Mouse (Mus musculus) T-helper 17 cell (primary cell): ENCODE results near the gene Phldb3.
"Not testable (repeated sequence)": the region's sequence is repeated elsewhere in the genome, so short reads cannot be mapped to it uniquely, and the experiment has no call there.

ENCODE experiments used
- in situ Hi-C, 2 experiments: fragments of 300-600 bp; cut with MboI, MseI; formaldehyde crosslinking; loops; 1 replicate in 1 of 2; 2 replicates in 1 of 2; pipeline ENCODE4 v1.15.1; 2025; ENCODE audit warnings: high pct_unique_total_duplicates in 2 of 2

The Phldb3 gene

GRCm38 (mm10) chr7:24594309-24594803 is 16.2 kb upstream of the Phldb3 start:
- in situ Hi-C loops = no loop called here

DNA sequence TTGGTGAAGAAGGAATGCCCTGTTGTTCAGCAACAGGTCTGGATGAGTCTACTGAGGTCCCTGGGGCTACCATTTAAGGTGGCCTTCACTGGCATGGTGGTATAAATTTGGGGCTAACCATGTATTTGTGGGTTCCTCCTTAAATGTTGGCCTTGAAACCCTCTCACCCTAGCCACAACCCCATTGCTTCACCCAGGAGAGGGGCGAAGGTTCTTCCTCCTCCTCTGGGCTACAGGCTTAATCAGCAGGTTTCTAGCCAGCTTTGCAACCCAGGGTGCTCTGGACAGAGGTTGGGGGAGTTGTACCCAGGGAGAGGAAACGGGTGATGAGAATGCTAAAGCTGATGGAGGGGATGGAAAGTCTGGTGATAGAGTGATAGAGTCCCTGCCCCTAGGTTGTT is 15.1 kb upstream of the Phldb3 start:
- in situ Hi-C loops = no loop called here

DNA sequence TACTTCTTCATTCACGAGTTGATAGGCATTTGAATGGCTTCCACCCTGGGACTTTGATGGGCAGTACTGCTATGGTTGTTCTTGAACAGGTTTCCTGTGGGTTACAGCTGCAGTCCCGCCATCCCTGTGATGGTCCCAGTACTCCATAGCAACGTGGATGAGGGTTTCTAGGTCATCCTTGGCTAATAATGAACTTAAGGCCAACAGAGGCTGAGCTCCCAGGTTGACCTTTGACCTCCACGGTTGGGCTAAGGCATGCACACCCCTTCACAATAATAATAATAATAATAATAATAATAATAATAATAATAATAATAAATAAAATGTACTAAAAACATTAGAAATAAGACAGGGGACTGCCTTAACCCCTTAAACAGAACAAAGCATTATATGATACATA is 12.4 kb upstream of the Phldb3 start:
- in situ Hi-C loops = no loop called here

- in situ Hi-C loops = no loop called here
These were observed 11.1 kb upstream of the Phldb3 start for GRCm38 (mm10) chr7:24599211-24600067.

DNA sequence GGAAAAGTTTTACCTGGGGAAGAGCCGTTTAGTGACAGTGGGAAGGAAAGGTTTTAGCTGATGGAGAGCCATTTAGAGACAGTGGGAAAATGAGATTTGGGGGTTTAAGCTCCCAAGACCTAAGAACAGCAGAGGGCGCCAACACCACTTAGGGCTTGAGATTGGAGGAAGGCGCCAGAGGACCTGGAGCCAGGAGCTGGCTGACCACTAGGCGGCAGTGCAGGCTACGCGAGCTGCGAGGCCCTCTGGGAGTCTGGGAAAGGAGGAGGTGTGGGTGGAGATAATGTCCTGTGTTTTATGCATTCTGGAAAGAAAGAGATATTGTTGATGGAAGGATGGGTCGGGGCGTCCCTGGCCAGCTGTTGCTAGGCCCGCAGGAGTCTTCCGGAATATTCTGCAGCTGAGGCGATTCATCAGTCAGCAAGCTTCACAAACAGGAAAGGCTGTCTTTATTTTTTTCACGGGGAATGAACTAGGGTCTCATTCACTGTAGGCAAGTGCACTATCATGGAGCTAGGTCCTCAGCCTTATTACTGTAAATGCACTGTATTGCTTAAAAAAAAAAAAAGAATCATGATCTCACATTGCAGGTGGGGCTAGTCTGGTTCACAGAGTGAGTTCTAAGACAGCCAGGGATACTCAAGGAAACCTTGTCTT is 9.5 kb upstream of the Phldb3 start:
- in situ Hi-C loops = no loop called here

- in situ Hi-C loops = no loop called here
These were observed 5.0 kb upstream of the Phldb3 start for GRCm38 (mm10) chr7:24605561-24605960.

DNA sequence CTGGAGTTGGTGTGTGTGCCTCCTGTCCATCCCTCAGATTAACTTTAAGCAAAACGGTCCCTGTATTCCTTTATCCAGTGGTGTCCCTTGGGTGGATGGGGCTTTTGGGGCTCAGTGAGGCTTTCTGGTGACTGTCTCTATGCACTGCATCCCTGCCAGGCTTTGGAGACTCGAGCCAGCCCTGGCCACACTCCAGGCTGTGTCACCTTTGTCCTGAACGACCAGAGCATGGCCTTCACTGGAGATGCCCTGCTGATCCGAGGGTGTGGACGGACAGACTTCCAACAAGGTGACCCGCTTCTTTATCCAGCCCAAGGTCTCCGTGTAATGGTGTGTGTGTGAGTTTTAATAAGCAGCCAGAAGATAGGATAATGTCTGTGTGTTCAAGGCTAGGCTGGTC is 4.5 kb upstream of the Phldb3 start:
- in situ Hi-C loops = no loop called here

DNA sequence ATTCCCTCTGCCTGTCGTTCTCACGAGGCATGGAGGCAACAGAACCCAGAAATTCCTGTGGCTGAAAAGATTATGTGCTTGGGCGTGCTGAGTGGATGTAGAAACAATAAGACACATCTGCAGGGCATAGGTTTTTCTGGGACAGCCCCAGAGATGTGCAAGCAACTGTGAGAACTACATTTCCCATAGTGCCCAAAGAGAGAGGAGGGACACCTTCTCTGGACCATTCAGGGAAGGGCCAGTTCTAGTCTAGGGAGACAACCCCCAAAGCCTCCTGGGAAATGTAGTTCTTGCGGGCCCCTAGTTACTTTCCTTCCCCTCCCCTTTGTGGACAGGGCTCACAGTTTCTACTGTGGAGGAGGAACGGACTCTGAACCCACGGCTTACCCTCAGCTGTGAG is 2.5 kb upstream of the Phldb3 start:
- in situ Hi-C loops = no loop called here

GRCm38 (mm10) chr7:24608561-24608960 is 2.0 kb upstream of the Phldb3 start:
- in situ Hi-C loops = no loop called here

DNA sequence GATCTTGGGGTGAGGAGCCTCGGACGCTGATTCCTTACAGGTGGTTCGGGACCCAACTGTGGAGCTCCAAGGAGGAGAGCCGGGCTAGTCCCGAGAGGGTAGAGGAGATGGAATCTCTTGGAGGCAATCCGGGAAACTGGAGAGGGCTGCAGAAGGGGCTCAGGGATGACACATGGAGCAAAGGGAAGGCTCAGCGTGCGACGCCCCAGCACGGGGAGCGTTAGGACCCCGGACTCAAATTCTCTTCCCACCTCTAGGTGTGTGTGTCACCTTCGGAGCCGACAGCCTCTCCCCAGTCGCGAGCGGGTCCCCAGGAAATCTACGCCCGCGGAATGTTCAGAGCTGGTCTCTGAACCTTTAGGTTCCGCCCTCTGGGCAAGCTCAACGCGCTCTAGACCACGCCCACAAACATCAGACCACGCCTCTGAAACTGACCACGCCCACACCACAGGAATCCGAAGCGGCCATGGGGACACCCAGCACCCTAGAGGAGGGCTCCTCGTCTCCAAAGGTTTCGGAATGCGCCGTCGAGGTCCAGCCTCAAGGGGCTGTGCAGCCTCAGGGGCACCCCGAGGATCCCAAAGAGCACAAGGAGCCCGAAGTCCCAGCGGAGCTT is 424 bp downstream of the Phldb3 start:
- in situ Hi-C loops = loop anchor here (5.0 kb wide), 1 partner anchor 46 kb away; no protein-coding TSS in a partner anchor

GRCm38 (mm10) chr7:24611709-24612108 is 1.1 kb downstream of the Phldb3 start:
- in situ Hi-C loops = loop anchor here (5.0 kb wide), 1 partner anchor 46 kb away; no protein-coding TSS in a partner anchor

DNA sequence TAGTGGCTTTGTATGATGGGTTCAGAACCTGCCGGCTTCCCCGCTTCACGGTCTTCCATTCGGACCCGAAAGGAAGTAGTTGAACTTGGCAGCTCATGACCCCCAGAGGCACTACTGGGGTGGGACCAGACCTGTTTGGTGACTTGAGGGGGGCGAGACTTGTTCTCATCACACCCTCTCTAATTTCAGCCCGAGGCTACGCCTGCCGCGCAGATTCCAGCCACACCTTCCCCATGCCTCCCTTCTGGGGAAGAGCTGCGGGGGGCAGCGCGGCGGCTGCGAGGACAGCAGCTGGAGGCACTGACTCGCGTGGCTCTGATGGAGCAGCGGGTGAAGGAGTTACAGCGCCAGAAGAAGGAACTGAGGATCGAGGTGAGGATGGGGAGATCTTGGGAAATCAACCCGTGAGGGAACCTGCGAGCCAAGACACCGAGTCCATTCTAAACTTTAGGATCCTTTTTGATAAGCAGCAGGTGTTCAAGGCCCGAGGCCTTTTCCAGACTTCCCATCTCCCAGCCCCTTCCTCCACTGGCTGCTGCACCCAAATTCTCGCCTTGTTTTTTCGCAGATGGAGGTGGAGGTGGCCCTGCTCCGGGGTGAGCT is 1.8 kb downstream of the Phldb3 start:
- in situ Hi-C loops = loop anchor here (5.0 kb wide), 1 partner anchor 45 kb away; no protein-coding TSS in a partner anchor

- in situ Hi-C loops = loop anchor here (5.0 kb wide), 1 partner anchor 42 kb away; no protein-coding TSS in a partner anchor
These were observed 4.3 kb downstream of the Phldb3 start for GRCm38 (mm10) chr7:24614816-24615215.

DNA sequence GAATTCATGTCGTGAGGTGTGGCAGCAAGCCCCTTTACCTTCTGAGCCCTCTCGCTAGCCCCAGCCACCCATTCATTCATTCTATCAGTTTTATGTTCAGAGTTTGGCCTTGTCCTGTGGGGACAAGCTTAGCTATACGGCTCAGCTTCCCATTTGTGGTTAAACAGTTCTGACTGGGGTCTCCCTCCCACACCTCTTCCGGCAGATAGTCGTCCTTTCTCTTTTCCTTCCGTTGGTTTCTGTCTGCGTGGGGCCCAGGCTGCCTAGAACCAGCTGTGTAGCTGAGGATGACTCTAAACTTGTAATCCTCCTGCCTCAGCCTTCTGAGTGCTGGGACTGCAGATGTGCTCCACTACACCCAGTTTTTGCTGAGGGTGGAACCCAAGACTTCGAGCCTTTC is 7.2 kb downstream of the Phldb3 start:
- in situ Hi-C loops = no loop called here

GRCm38 (mm10) chr7:24618374-24618773 is 7.8 kb downstream of the Phldb3 start:
- in situ Hi-C loops = not testable (repeated sequence)

DNA sequence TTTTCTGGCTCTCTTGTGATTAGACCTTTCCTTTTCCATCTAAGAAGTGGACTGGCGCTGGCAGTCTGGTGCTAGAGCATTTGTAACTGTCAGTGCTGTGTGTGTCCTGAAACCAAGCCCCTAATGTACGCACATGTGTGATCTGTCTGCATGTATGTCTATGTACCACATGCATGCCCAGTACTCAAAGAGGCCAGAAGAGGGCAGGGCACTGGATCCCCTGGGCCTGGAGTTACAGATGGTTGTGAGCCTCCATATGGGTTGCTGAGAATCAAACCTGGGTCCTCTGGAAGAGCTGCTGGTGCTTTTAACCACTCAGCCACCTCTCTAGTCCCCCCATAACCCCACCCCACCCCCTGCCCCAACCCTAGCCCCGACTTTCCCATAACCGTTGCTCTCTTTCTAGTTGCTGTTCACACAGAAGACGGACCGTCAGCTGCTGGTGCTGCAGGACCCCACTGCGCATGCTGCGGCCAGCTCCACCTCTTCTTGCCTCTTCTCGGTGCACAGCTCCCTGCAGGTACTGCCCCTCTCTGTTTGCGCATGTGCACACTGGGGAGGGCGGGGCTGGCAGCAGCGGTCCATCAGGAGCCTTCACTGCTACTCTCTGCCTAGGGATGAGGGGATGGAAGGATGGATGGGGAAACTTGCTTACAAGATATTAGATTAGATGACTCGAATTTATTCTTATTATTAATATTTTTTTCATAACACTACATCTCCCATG is 9.3 kb downstream of the Phldb3 start:
- in situ Hi-C loops = no loop called here

GRCm38 (mm10) chr7:24621193-24621592 is 10.6 kb downstream of the Phldb3 start:
- in situ Hi-C loops = no loop called here

- in situ Hi-C loops = no loop called here
These were observed 12.4 kb downstream of the Phldb3 start for GRCm38 (mm10) chr7:24622967-24623366.

GRCm38 (mm10) chr7:24628685-24629610 is 18.4 kb downstream of the Phldb3 start:
- in situ Hi-C loops = no loop called here

GRCm38 (mm10) chr7:24629672-24630071 is 19.1 kb downstream of the Phldb3 start:
- in situ Hi-C loops = no loop called here
